Mouse (Mus musculus) cortical plate, adult 2 months (tissue): ENCODE measurements around the gene Rnf103. TPM values are rescaled to one million over a fixed set of nuclear protein-coding genes. Genes with fewer than 3 reads are reported as not detected.
"Not testable (repeated sequence)": the region's sequence is repeated elsewhere in the genome, so short reads cannot be mapped to it uniquely, and the experiment has no call there.

Source experiments
- H3K27ac ChIP-seq: fragments of 200-500 bp; 2 replicates; pipeline ENCODE4 v1.5.1; 2012; ENCODE audit warnings: low read length, control low read depth, inconsistent platforms; ENCODE audit not compliant: insufficient read depth
- H3K4me1 ChIP-seq: fragments of 200-500 bp; 2 replicates; pipeline ENCODE4 v1.6.1; 2011; ENCODE audit warnings: low read length; ENCODE audit not compliant: control insufficient read depth, insufficient read depth
- H3K4me3 ChIP-seq: fragments of 200-500 bp; 2 replicates; pipeline ENCODE4 v1.5.1; 2011; ENCODE audit warnings: mild to moderate bottlenecking, low read length, control low read depth; ENCODE audit not compliant: insufficient read depth
- CTCF ChIP-seq: fragments of 200-500 bp; IDR thresholded peaks from 2 replicates; pipeline ENCODE4 v1.5.1; 2011; ENCODE audit warnings: mild to moderate bottlenecking, control low read depth, low read length; ENCODE audit not compliant: insufficient read depth; ENCODE audit errors: extremely low read depth
- POLR2A ChIP-seq: fragments of 200-500 bp; IDR thresholded peaks from 2 replicates; pipeline ENCODE4 v1.6.1; 2011; ENCODE audit warnings: mild to moderate bottlenecking, low read length, control low read depth; ENCODE audit not compliant: insufficient read depth; ENCODE audit errors: extremely low read depth
- polyA plus RNA-seq: library from polyadenylated mRNA; depleted of rRNA; stranded (reverse); fragments of >200 nt; gene quantifications from 2 replicates; pipeline ENCODE4 v1.2.3, GENCODE M21; 2012

Rnf103 gene
- polyA plus RNA-seq, 1 experiment = 34.4 TPM

- Histone ChIP-seq H3K4me1 (no peaks in the 10 kb centered on the region), H3K4me3 (no peak overlapping the region), H3K27ac (no peak overlapping the region)
- TF ChIP-seq CTCF = no peak
- TF ChIP-seq POLR2A = no peak
These were observed 21.7 kb upstream of the Rnf103 start for GRCm38 (mm10) chr6:71471830-71472520.

DNA sequence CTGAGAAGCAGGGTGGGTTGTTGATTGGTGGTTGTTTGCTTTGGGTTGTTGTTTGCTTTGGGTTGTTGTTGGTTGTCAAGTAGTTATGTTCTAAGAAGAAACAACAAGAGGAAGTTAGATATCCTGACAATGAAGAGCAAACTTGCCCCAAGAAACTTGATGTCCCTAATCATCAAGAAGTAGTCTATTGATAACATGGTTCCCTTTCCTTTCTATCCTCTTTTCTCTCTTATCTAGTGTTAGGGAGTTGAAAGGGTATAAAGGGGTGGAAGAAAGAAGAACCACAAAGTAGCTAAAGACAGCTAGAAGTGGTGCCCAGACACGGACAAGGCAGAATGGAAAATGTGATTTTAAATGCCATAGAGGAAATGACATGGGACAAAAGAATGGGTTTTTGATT, 20.9 kb upstream of the Rnf103 start:
- TF ChIP-seq CTCF = no peak
- TF ChIP-seq POLR2A = no peak
- Histone ChIP-seq H3K27ac (no peak overlapping the region), H3K4me1 (no peaks in the 10 kb centered on the region), H3K4me3 (no peak overlapping the region)

DNA sequence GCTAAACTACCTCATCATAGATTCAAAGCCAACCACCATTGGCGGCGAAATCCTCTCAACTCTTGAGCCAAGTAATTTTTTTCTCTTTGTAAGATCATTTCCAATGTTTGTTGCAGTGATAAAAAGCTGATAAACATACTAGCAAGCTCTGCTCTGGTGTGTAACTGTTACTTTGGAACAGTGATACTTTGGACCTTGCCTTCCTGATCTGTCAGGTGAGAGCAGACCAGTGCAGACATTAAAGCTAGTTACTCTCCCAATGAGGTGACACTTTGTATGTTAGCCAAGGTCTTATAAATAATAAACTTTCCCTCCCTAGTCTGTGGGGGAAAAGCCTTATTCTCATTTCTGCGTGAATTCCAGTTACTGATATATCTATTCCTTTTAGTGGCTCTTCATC, 18.1 kb upstream of the Rnf103 start:
- TF ChIP-seq POLR2A (no peak), CTCF (no peak)
- no peak overlapping the region for H3K27ac ChIP-seq
- H3K4me1 ChIP-seq = no peaks in the 10 kb centered on the region
- no peak overlapping the region for H3K4me3 ChIP-seq

DNA sequence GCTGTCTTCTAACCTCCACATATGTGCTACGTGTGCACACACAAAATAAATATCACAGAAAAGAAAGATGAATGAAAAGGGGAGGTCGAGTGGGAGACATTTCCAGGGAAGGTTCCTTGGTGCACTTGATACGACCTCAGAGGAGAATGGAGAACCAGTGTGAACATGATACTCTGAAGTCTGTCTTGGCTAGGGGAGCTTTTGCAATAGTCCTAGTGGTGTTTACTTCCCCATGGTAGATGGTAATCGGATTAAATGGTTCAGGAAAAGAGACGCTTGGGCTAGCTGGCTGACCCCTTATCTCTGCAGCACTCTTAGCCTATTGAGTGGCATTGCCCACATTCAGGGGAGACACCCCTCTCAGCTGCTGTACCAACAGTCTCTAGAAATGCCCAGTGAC, 16.9 kb upstream of the Rnf103 start:
- no peak for TF ChIP-seq CTCF
- TF ChIP-seq POLR2A = no peak
- Histone ChIP-seq H3K4me1 (no peaks in the 10 kb centered on the region), H3K27ac (no peak overlapping the region)

DNA sequence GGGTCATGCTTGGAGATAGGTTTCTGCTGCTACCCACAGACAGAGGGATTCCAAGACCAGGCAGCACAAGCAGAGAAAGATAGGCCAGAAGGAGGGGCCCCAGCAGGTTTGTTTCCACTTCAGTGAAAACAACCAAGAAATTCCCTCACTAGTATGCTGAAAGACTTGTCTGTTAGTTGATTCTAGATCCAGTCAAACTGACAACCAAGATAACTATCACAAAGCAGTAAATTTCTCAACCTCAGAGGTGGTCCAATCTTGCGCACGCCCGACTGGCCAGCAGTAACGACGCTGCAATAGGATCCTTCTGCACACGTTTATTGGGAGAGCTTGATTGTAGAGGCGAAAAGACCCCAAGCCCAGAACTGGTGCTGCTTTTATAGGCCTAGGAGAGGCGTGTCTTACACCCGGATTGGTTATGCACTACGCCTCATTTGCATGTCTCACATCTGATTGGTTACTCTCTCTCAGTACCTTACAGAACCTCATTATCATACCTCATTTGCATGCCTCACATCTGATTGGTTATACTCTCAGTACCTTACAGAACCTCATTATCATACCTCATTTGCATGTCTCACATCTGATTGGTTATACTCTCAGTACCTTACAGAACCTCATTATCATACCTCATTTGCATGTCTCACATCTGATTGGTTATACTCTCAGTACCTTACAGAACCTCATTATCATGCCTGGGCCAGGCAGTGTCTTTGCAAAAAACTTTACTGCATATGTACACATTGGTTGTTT, 14.7 kb upstream of the Rnf103 start:
- H3K27ac ChIP-seq, H3K4me1 ChIP-seq, H3K4me3 ChIP-seq: not testable (repeated sequence)

More for the DNA sequence above, 16.9 kb upstream of the Rnf103 start:
- H3K4me3 ChIP-seq = no peak overlapping the region

DNA sequence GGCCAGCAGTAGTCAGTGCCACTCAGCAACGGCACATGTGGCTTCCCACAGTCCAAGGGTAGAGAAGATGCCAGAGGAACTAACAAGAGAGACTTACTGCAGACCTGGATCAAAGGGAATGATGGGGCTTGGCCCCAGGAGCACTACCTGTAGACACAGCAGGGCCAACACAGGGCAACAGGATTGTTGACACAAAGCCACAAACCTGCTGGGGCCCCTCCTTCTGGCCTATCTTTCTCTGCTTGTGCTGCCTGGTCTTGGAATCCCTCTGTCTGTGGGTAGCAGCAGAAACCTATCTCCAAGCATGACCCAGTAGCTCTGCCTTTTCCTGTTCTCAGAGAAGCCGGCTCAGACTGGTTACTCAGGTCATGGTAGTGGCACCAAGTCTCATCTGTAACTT, 14.1 kb upstream of the Rnf103 start:
- H3K4me1 ChIP-seq, H3K4me3 ChIP-seq, H3K27ac ChIP-seq: not testable (repeated sequence)

- no peak overlapping the region for H3K27ac ChIP-seq
- no peak overlapping the region for H3K4me3 ChIP-seq
- no peaks in the 10 kb centered on the region for H3K4me1 ChIP-seq
- TF ChIP-seq POLR2A = no peak
- TF ChIP-seq CTCF = no peak
These were observed 13.6 kb upstream of the Rnf103 start for GRCm38 (mm10) chr6:71480136-71480535.

GRCm38 (mm10) chr6:71481136-71481535, 12.6 kb upstream of the Rnf103 start:
- no peak overlapping the region for H3K4me3 ChIP-seq
- no peak overlapping the region for H3K27ac ChIP-seq
- TF ChIP-seq POLR2A (no peak), CTCF (no peak)
- no peaks in the 10 kb centered on the region for H3K4me1 ChIP-seq

DNA sequence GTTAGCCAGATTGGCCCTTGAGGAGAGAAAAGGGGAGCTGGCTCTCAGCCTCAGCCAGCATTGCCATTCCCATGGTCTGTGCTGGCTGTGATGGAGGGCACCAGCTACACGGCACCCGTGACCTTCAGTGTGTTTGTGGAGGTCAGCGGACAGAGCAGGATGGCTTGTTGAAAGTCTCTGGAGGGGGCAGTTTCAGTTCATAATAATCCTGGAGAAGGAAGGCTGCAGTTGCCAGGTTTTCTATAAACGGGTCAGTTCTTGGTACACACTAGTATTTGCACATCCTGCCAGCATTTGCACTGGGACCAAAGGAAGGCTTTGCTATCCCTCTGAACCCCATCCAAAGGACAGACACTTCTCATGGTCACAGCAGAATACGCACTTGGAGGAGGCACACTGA, 8.4 kb upstream of the Rnf103 start:
- Histone ChIP-seq H3K4me1 (no peaks in the 10 kb centered on the region), H3K27ac (no peak overlapping the region)
- no peak for TF ChIP-seq CTCF

GRCm38 (mm10) chr6:71486226-71486625, 7.5 kb upstream of the Rnf103 start:
- H3K27ac ChIP-seq = no peak overlapping the region
- no peaks in the 10 kb centered on the region for H3K4me1 ChIP-seq
- no peak overlapping the region for H3K4me3 ChIP-seq
- no peak for TF ChIP-seq CTCF

More for the DNA sequence above, 8.4 kb upstream of the Rnf103 start:
- no peak overlapping the region for H3K4me3 ChIP-seq
